In the genomic region with DNA sequence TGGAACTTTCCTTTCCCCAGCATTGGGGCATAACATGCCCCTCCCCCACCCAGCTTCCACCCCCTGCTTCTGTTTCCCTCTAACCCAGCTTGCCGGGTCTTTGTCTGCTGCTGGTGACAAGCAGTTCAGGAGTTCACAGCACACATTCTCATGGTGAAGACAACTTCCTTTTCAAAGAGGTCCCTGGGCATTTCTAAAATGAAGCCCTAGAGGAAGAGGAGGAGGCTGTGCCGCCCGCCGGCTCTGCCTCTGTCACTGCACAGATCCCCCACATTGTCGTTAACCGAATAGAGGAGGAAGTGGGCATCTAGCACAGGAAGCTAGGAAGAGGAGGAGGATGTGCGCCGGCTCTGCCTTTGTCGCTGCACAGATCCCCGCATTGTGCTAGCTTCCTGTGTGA, we compare ENCODE assay signal across 8 mouse cellular contexts.
DNase-seq lines count a peak whose midpoint lies in the region; ATAC-seq and TF ChIP-seq lines count a peak whose summit lies in the region.

No protein-coding gene starts in this region.

- no peaks in the 10 kb centered on the region for H3K36me3 ChIP-seq in hindbrain, embryonic 11.5 days (ENCODE audit: control insufficient read depth, insufficient read depth, low read length)

- ATAC-seq in hindbrain, embryonic 11.5 days (ENCODE audit: low FRiP score), result 0 out of 2 replicates have a peak, but pooled peaks have one; percentile 32

- no peak overlapping the region for H3K4me2 ChIP-seq in hindbrain, embryonic 11.5 days (replicated peaks; ENCODE audit: low read depth, low read length)

- WGBS in hindbrain, embryonic 11.5 days, result 13% methylated on average over 10 of the region's 10 CpGs

- peak; percentile 26; the same call in 1 of the 2 replicates for TF ChIP-seq CTCF in layer of hippocampus, adult 2 months (conservative IDR thresholded peaks at IDR 0.05)

- H3K4me3 ChIP-seq in layer of hippocampus, adult 2 months, result no peak overlapping the region
- no peak overlapping the region for H3K4me3 ChIP-seq in hindbrain, embryonic 11.5 days (ENCODE audit: low read depth, low read length)

- H3K9ac ChIP-seq in hindbrain, embryonic 11.5 days (ENCODE audit: low read depth, low read length), result peak overlapping the region; percentile 38; the same call in 1 of the 2 replicates

- H3K9me3 ChIP-seq in hindbrain, embryonic 11.5 days (ENCODE audit: control insufficient read depth, low read length), result no peaks in the 10 kb centered on the region

- no peaks in the 10 kb centered on the region for H3K27me3 ChIP-seq in hindbrain, embryonic 11.5 days (ENCODE audit: control insufficient read depth, insufficient read depth, low read length)

- H3K4me1 ChIP-seq in hindbrain, embryonic 11.5 days (replicated peaks; ENCODE audit: control insufficient read depth, insufficient read depth, low read length), result peaks cover 20% of the 10 kb centered on the region

- H3K27ac ChIP-seq in layer of hippocampus, adult 2 months, result peak overlapping the region; percentile 46
- peak overlapping the region; percentile 42 for H3K27ac ChIP-seq in hindbrain, embryonic 11.5 days (ENCODE audit: low read depth, low read length)

- DNase-seq in layer of hippocampus, adult 2 months (ENCODE audit: low spot score in 2 of 2), result no peak
- no peak for DNase-seq in layer of hippocampus, adult 8-10 months (ENCODE audit: low spot score in 2 of 2)
- DNase-seq in brain, adult 2 months (ENCODE audit: low read depth, low spot score), result peak; percentile 65
- peak; percentile 52 for DNase-seq in hindbrain, embryonic 11.5 days (ENCODE audit: low spot score)
- DNase-seq in lung, postnatal 14 days, result peak; percentile 20
- peak; percentile 50 for DNase-seq in telencephalon, adult 2 months (ENCODE audit: low read depth, low spot score)
- no peak for DNase-seq in adrenal gland, adult 18-20 months (ENCODE audit: low spot score in 2 of 2)
- DNase-seq in adrenal gland, postnatal 36 days, result no peak

Comparison
In these comparisons a context has a peak if more than half of its experiments do, and no peak if none do; other contexts are left out.
1. DNase-seq: peak in brain, adult 2 months (single experiment), hindbrain, embryonic 11.5 days (single experiment), lung, postnatal 14 days (single experiment) and telencephalon, adult 2 months (single experiment); none in layer of hippocampus, adult 2 months (0 of 2), layer of hippocampus, adult 8-10 months (0 of 2), adrenal gland, adult 18-20 months (0 of 2) and adrenal gland, postnatal 36 days (0 of 2).